Mouse (Mus musculus): Measurements from ENCODE around the gene Hells.

Gene Hells

GRCm38 (mm10) chr19:38930788-38931565 is at the start of gene Hells:
Gene Hells, plus strand, starts transcription at chr19:38930915.
- peak; percentile 89 for ATAC-seq (ENCODE audit: low TSS enrichment)

GRCm38 (mm10) chr19:38901146-38902135 is 29.3 kb upstream of the Hells start:
- no peak for ATAC-seq (ENCODE audit: low TSS enrichment)

GRCm38 (mm10) chr19:38902501-38902900 is 28.2 kb upstream of the Hells start:
- ATAC-seq (ENCODE audit: low TSS enrichment) = no peak

- ATAC-seq (ENCODE audit: low TSS enrichment) = no peak
Measured at GRCm38 (mm10) chr19:38913786-38914185, 16.9 kb upstream of the Hells start.

GRCm38 (mm10) chr19:38914926-38915325 is 15.8 kb upstream of the Hells start:
- ATAC-seq (ENCODE audit: low TSS enrichment) = no peak

GRCm38 (mm10) chr19:38915677-38916076 is 15.0 kb upstream of the Hells start:
- ATAC-seq (ENCODE audit: low TSS enrichment) = peak; percentile 64; the same call in 1 of the 2 replicates

GRCm38 (mm10) chr19:38928481-38929158 is 2.1 kb upstream of the Hells start:
- ATAC-seq (ENCODE audit: low TSS enrichment) = no peak

- ATAC-seq (ENCODE audit: low TSS enrichment) = peak; percentile 85
Measured at GRCm38 (mm10) chr19:38929471-38930251, 1.1 kb upstream of the Hells start.

GRCm38 (mm10) chr19:38930252-38930787 is 395 bp upstream of the Hells start:
- peak; percentile 17; the same call in 1 of the 2 replicates for ATAC-seq (ENCODE audit: low TSS enrichment)

- no peak for ATAC-seq (ENCODE audit: low TSS enrichment)
Measured at GRCm38 (mm10) chr19:38931566-38931890, 813 bp downstream of the Hells start.

GRCm38 (mm10) chr19:38944590-38945307 is 14.0 kb downstream of the Hells start:
- ATAC-seq (ENCODE audit: low TSS enrichment) = no peak

- no peak for ATAC-seq (ENCODE audit: low TSS enrichment)
Measured at GRCm38 (mm10) chr19:38970741-38971140, 40.0 kb downstream of the Hells start.

- no peak for ATAC-seq (ENCODE audit: low TSS enrichment)
Measured at GRCm38 (mm10) chr19:38972581-38972980, 41.9 kb downstream of the Hells start.

GRCm38 (mm10) chr19:38973666-38974065 is 43.0 kb downstream of the Hells start:
- ATAC-seq (ENCODE audit: low TSS enrichment) = no peak; the same call in 1 of the 2 replicates

- ATAC-seq (ENCODE audit: low TSS enrichment) = no peak
Measured at GRCm38 (mm10) chr19:38976269-38976668, 45.6 kb downstream of the Hells start.

- peak; percentile 65; the same call in 1 of the 2 replicates for ATAC-seq (ENCODE audit: low TSS enrichment)
Measured at GRCm38 (mm10) chr19:38981966-38982365, 51.3 kb downstream of the Hells start.

GRCm38 (mm10) chr19:38998248-38998647 is 67.5 kb downstream of the Hells start:
- no peak for ATAC-seq (ENCODE audit: low TSS enrichment)

GRCm38 (mm10) chr19:38998676-38999075 is 68.0 kb downstream of the Hells start:
- no peak for ATAC-seq (ENCODE audit: low TSS enrichment)

GRCm38 (mm10) chr19:39005132-39005531 is 74.4 kb downstream of the Hells start:
- no peak for ATAC-seq (ENCODE audit: low TSS enrichment)

GRCm38 (mm10) chr19:39006715-39007114 is 76.0 kb downstream of the Hells start, which contains the start of gene Cyp2c55:
Gene Cyp2c55, plus strand, starts transcription at chr19:39007019.
- ATAC-seq (ENCODE audit: low TSS enrichment) = no peak

Data from frontal cortex, adult (tissue).